Mouse (Mus musculus) lung, postnatal 4 days (tissue): Measurements from ENCODE around the gene Enpp5.

Experiments
- DNase-seq, 2 experiments: peaks; one replicate each; pipeline ENCODE4 v3.0.0; 2021

The Enpp5 gene

DNA sequence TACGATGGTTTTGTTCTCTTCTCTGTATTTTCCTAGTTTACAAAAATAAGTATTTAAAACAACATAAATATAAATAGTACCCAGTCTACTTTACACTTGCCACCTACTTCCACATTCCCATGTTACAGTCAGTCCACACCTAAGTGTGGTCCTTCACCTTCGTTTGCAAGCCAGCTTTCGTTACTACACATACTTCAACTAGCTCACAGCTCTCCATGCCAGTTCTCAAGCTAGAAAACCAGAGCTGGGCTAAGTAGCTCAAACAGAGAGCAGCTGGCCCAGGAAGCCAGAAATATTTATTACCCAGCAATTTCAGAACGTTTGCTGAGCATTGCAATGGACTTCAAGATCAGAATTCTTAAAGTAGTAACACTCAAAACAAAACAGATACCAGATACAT, 21.9 kb downstream of the Enpp5 start:
- DNase-seq = no peak

DNA sequence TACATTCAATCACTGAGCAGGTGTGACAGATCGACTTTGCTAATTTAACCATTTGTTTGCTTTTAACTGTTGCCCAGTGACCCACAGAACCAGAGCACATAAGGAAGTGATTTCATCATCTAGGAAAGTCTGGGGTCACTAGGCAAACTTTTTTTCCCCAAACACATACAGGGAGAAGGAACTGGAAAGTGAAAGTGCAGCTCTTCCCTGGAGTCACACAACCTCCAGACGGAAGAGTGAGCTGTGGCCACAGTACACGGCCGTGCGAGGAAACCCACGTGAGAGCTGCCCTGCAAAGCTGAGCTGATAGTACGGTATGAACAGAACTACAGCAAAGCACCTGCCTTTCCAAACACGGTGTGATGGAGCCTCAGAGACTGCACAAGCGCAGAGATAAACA, 22.3 kb downstream of the Enpp5 start:
- DNase-seq = no peak

DNA sequence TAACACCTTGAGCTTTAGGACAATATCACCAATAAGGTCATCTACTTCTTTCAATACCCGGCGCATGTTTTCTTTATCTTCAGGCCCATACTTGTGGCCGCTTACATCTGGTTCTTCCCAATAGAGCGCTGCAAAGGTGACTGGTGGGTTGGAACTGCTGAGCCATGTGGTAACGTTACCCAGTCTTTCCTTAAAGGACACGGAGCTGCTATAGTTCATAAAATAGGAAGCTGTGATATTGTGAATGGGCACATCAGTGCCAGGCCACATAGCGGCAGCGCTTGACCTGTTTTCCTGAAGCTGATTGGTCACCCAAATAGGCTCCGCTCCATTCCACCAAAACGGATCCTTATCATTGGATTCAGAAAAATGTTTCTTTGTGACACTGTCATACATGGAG, 23.3 kb downstream of the Enpp5 start:
- no peak for DNase-seq

DNA sequence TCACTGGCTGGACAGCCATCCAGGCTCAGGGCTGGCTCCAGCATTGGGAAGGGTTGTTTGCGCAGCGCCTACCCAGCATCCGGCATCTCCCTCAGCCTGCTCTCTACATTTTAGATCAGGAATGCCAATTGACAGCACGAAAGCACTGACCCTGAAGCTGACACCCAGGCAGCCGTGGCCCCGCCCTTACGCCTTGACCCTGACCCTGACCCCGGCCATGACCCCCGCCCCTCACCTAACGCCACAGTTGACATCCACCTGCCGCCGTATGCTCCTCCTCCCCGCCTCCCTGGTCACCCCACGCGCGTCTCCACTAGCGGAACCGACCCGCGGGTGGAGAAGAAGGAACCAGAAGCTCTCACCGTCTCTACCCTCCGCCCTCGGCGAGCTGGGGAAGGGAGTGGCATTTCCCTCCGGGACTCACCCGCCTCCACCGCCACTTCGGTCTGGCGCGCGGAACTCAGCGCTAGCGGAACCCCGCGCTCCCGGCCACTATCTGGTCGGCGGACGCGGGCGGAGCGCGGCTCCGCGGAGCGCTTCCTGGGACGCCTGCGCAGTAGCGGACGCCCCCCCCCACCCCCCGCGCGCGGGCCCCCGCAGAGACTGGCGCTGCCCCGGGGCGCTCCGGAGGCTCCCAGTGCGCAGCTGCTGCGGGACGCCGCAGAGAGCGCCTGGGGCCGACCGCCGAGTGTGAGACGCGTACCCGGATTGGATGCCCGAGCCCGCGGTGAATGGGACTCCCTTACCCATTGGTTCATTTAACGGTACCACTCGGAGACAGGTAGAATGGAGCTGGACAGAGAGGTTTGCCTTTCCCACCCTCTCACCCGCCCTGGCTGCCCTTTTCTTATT, 26.9 kb downstream of the Enpp5 start, which contains the start of gene Enpp4:
Gene Enpp4 (minus strand): TSS at position 523 of the 852 bp plus-strand sequence.
- DNase-seq = peak; percentile 93 to 96

DNA sequence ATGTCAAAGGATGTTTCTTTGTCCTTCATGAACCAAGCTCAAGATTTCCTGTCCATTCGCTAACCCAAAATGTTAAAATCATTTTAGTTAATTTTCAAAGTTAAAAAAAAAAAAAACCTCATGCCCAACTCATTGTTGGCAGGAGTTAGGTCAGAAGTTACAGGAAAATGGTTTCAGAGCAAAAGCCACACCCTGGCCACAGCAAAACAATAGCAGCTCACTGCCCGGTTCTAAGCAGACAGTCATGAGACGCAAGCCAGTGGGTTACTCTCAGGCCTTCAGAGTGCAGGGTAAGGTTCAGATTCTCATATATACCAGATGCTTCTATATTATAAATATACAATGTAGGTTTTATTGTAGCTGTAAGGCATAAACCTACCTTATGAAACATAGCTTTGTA, 29.7 kb downstream of the Enpp5 start:
- DNase-seq = no peak

DNA sequence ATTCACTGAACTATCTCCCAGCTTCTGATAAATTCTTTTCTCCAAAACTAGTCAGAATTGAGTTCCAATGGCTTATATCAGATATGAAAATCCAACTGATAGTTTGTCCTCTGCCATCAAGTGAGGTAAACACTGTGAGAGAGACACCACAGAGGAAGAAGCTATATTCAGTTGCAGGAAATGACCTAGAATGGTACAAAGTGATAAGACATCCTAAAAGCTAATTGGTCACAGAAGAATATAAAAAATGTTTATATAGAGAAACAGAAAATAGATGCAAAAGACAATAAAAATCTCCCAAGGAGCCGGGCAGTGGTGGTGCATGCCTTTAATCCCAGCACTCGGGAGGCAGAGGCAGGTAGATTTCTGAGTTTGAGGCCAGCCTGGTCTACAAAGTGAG, 38.0 kb downstream of the Enpp5 start:
- DNase-seq = no peak

DNA sequence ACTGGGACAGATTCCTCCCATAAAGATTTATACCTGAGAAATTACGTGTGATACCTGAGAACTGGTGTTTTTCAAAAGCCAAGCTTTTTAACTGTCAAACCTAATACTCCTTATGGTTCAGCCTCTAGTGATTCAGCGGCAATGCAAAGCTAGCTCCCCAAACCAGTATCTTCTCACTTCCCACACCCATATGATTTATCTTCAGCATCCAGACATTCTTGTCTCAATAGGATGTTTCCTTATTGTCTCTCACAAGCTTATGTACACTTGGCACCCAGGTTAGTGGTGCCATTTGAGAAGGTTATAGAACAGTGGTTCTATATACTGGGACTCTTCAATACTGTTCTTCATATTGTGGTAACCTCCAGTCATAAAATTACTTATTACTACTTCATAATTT, 39.1 kb downstream of the Enpp5 start:
- DNase-seq = no peak

DNA sequence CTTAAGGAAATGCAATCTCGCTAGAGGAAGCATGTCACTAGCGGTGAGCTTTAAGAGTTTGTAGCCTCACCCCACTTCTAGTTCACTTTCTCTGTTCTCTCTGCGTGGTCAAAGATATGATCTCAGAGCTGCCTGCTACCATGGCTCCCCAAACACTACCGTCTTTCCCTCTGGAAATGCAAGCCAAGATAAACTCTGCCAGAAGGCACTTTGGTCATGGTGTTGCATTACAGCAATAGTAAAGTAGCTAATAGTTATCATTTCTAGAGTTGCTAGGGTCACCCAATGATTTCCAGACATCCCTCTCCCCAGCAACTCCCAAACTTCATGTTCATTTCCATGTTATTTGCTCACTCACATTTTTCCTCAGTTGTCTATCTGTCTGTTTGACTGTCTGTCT, 39.6 kb downstream of the Enpp5 start:
- DNase-seq = no peak

DNA sequence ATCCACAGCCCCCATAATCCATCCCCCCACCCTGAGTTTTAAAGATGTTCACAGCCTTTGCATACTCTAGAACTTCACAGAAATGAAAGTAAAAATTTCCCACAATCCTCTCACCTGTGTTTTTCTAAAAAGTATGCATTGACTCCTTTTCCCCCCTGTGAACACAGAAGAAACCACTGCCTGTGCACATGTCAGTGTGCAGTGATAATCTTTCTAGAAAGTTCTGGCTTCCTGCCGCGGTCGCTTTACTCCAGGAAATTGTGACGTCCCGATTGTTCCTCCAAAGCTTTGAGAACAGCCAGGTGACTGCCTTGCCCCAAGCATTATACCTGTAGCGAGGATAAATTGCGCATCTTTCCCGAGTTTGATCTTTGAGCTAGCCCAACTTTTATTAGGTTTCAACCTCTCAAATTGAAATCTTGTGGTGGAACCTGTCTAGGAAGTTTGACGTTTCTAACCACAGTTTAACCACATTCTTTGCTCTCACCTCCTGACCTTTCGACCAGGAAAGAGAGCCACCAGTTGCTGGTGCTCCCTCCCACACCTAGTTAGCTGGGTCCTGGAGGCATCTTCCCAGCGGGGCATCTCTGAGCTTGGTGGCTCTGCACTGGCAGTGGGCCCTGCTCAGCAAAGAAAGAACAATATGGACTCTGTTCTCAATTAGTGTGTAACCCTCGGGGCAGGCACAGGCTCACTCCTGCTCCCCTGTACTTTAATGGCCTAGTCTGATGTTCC, 42.9 kb downstream of the Enpp5 start:
- no peak for DNase-seq

DNA sequence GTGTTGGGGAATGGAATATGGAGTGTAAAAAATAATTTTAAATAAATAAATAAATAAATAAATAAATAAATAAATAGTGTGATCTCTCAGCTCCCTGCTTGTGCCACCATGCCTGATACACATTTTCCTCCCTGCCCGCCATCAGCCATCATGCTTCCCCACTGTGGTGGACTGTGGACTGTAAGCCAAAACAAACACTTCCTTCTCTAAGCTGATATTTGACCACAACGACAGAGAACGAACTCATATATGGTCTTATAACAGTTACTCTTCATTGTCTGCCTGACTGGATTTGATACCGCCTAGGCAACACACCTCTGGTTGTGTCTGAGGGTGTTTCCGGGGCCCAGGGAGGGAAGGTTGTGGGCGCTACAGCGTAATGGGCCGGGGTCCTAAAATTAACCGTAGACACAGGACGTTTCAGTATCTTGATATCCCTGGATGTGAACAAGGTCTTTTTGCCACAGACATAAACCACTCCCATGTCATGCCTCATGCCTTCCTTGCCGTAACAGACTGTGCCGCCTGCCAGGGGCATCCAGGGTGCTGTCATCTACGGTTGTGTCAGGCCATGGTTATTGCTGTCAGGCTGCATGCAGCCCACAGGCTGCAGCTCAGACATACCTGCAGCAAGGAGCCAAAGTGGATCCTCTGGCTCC, 50.6 kb downstream of the Enpp5 start:
- no peak for DNase-seq

DNA sequence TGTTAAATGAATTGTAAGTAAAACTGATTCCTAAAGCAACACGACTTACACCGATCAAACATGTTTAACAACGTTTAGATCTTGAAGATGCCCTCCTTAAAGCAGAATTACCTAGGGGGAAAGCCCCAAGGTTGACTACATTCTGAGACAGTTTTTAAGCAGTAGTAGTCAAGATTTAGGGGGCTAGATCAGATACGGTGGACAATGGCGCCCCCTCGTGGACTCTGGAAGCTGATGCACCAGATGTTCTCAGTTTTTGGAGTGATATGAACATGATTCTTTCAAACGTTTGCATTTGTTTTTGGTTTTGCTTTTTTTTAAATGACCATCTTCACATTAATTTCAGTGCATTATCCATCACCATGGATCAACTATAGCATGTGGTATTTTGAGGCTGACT, 51.8 kb downstream of the Enpp5 start:
- peak; percentile 51 to 75 for DNase-seq

DNA sequence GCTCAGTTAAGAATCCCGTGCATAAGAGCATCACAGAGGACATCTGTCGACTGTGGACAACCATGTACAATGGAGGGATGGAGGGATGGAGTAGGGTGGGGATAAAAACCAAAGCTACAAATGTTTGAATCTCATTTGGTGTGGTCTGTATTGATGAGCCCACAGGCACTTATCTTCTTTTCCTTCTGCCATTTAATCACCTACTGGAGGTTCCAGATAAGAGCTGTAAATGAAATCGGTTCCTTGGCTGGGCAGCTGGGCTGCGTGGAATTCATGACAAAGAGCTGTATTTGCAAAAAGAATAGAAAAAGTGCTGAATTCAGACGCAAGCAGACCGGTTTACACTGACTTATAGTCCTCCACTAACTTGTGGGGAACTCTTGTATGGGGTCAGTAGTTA, 55.5 kb downstream of the Enpp5 start:
- no peak for DNase-seq

DNA sequence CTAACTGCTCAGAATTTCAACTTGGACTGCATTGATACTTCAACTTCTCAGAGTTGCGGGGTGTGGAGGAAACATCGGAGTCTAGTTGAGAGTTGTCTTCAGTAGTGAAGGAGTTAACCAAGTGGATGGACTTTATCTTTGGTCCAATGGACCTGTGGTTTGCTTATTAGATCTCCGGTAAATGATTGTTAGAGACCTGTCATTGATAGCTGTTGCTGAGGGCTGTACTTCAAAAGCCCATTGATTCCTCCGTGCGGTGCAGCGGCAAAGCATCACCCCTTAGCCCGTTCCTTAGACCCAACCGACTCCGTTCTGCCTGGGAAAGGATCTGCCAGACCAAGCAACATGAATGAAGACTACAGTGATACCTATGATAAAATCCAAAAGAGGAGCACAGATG, 55.9 kb downstream of the Enpp5 start:
- DNase-seq = no peak

DNA sequence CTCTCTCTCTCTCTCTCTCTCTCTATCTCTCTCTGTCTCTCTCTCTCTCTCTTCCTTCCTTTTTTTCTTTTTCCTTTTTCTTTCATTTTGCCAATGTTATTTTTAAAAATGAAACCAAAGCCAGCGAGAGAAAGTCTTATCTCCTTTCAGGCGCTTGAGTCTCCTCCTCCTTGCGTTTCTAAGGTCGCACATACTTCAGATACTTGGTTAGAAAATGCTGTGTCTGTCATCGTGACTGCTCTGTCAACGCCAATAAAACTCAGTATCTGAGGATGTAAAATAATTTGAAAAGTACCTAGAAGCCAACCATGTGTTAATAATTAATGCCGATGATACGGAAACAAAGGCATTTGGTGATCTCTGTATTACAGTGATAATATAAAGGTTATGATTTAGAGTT, 57.4 kb downstream of the Enpp5 start:
- DNase-seq = no peak
